Mouse (Mus musculus) layer of hippocampus, adult 11-12 months (tissue): Measurements from ENCODE around the gene Tnnt1.

Experiments
- DNase-seq: peaks from one replicate; pipeline ENCODE4 v3.0.0; 2022; ENCODE audit warnings: low spot score

The Tnnt1 gene

DNA sequence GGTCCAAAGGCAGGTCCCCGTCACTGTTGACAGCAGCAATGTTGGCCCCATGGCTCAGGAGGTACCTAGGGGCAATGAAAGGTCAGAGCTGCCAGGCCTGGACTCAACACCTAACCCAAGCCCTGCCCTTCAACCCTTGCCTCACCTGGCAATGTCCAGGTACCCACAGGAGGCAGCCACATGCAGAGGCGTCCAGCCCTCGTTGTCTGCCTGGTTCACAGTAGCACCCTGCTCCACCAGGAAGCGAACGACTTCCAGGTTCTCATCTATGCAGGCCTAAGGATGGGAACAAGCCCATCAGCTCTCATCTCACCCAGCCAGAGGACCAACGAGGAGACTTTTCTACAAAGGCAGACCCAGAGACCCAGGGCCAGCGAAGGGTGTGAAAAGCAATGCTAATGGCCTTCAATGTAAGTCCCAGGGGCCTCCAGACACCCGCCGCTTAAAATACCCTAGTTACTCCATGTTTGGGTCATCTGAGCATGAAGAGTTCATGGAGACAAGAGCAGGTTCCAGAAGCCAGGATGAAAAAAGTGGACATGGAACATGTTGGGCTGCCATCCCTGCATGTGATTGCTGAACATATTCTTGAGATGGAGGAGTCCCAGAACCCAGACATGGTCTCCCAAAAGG is 18.8 kb downstream of the Tnnt1 start:
- DNase-seq = no peak

DNA sequence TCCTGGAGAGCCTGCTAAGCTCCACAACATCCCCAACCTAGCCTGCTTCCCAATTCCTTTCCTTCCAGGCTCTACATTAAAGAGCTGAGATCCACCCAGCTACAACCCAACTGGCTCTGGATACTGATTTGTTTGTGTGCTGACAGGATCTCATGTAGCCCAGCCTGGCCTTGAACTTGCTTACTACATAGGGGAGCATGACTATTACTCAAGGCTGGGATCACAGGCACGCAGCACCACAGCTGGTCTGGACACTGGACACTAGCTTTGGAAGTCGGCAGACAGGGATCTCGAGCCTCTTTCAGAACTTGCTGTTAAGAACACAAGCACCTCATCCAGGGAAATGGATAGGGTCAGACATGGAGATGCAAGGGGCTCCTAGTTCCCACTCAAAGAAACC is 19.7 kb downstream of the Tnnt1 start:
- no peak for DNase-seq

DNA sequence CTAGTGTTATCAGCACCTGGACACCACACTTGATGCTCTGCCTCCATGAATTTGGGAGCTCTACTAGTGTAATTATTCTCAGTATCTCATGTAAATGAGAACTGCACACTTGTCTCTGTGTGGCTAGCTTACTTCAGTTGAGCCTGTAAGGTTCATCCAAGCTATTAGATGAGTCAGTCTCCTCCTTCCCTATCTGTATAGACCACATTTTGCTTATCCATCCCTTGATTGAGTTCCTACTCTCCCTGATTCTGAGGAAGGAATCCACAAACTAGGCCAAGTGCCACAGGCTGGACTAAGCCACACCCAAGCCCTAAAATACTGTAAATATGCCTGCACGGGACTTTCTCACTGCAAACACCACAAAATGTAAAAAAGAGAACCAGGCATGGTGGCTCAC is 22.2 kb downstream of the Tnnt1 start:
- no peak for DNase-seq

DNA sequence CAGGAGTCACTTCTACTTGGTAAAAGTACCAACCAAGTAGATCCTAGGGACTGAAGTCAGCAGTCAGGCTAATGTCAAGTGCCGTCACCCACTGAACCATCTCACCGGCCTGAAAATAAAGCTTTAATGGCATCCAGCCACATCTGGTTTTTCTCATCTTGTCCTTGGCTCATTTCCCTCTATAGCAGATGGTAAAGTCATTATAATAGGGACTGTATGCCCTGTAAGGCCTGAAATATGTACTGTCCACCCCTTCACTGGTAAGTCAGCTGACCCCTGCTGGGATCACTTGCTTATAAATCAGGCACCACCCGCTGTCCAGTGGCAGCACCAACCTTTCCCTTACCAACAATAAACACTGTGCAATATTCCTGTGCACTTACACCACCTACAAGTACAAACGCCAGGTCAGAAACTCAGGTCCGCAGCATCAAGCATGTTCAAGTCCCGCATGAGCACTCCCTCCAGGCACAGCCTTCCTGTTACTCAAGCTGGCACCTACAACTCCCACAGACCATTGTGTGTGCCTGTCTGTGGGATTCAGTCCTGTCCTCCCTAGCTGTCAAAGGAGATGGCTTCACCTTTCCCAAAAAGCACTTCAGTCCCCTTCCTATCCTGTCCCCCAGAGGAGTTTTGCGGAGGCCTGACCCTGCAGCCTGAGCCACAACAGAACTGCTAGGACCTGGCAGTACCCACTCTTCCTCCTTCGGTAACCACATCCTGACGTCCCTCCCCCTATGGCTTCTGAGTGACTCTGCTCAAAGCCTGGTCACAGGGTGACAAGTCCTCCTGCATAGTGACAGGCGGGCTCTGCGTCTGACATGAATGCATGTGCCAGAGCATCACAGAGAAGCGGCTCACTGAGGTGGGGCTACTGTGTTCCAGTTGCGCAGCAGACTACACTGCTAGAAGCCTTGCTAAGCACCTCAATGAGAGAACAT is 23.6 kb downstream of the Tnnt1 start:
- DNase-seq = no peak

DNA sequence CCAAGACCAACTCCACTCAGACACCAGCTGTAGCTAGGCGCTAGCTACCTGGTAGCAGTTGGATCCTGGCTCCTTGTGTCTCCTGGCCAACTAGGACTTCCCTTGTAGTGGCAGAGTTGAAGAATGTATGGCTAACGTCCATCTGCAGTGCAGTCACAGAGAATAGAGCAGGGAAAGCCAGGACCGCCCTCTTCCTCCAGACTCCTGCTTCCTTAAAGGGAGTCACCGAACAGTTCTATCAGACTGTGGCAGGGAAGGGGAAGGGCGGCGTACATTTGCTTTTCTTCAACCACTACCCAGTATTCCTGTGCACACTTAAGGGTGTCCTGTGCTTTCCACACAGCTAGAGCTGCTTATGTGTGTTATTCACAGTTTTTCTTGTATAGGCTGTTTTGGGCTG is 24.9 kb downstream of the Tnnt1 start:
- DNase-seq = no peak

DNA sequence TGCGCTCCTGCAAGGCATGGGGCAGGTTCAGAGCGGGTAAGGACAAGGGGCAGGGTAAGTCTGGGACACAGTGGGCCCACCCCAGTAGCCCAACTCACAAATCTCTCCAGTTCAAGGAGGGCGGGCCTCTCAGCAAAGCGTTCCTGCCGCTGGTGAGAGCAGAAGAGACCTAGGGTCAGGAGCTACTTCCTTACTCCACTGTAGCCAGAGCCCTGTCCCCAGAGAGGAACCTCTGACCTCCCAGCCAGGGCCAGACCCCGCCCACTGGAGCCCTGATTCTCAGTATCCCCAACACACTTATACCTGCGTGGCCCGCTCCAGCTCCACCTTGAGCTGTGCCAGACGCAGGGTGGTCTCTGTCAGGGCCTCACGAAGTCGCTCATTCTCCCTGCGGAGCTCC is 33.9 kb downstream of the Tnnt1 start:
- DNase-seq = no peak

DNA sequence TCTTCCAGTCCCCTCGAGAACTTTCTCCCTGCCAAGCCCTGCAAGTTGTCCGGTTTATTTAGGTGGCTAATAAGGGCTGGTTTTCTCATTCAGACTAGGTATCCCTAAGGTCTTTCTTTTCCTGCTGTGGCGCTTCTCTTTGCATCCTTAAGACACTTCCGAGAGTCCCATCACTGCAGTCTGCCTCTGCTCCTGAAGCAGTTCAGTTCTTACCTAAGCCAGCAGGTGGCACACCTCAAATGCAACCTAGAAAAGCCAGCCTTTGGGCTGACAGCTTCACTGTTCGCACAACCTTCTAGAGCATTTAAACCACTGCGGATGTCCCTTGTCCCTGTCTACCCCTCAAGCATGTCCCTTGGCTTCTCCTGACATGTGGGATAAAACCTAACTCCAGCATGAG is 36.5 kb downstream of the Tnnt1 start:
- no peak for DNase-seq

DNA sequence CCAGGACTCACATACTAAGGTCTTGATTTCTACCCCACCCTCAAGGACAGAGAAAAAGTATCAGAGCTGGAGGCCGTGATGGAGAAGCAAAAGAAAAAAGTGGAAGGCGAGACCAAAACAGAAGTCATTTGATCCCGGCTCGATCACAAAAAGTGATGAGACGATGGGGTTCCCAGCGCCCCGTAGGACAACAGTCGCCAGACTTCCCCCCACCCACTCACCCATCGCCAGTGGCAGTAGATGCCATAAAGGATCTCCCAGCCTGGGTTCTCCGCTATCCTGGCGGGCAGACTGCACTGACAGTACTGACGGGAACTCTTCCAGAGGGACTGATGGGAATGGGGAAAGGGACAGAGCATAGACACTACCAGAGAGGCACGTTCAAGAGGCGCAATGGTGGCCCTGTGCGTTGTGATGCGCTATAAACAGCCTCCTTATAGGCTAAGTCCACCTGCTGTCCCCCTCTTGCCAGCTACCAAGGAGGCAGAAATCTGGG is 37.3 kb downstream of the Tnnt1 start:
- no peak for DNase-seq

DNA sequence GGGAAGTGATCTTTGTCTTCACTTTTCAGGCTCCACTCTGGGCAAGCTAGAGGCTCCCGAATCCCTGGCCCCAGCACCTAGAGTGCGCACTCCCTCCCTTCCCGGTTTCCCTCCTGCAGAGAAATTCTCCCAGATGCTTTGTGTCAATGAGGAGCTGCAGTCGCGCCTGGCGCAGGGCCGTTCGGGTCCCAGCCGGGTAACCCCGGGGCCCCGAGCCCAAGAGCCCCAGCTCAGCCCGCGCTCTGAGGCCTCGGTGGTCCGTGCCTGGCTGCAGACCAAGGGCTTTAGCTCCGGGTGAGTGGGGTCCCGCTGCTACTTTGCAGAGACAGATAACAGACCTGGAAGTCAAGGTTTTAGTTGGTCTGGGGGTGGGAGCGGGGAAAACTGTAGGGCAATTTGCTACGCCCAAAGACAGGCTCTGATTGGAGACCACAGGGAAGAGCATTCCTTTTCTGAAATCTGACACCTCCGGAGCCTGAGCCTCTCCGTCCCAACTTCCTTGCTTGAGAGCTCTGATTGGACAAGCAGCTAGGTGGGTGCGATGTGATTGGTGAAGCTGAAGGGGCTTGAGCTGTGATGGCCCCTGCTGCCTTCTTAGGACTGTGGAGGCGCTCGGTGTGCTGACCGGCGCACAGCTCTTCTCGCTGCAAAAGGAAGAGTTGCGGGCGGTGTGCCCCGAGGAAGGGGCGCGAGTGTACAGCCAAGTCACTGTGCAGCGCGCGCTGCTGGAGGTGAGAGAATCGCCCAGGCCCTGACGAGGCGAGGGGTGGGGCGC is 38.0 kb downstream of the Tnnt1 start:
- DNase-seq = peak; percentile 65

DNA sequence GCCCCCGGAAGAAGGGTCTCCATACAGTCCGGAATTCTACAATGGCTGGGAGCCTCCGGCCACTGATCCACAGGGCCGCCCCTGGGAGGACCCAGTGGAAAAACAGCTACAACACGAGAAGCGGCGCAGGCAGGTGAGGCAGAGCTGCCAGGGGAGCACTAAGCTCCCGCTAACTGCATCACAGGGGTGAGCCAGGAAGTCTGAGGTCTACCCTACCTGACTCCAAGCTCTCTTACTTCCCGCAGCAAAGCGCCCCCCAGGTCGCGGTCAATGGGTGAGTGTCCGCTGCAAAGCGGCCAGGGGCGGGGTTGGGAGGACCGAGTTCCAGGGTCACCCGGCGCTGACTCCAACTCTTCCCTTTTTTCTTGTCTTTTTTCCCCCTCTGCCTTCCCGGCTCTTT is 42.2 kb downstream of the Tnnt1 start:
- no peak for DNase-seq

DNA sequence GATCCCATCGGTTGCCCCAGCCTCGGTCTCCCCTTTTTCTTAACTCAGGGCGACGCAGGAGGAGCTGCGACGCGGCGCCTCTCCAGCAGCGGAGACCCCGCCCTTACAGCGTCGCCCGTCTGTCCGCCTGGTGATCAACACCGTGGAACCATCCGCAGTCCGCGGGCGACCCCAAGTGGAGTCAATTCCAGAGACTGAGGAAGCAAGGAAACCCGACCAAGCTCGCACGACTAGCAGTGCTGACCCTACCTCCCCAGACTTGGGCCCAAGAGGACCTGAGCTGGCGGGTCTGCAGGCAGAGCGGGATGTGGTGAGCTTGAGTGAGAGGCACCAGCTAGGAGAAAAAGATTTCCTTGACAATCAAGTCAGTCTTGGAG is 45.0 kb downstream of the Tnnt1 start:
- peak; percentile 89 for DNase-seq

DNA sequence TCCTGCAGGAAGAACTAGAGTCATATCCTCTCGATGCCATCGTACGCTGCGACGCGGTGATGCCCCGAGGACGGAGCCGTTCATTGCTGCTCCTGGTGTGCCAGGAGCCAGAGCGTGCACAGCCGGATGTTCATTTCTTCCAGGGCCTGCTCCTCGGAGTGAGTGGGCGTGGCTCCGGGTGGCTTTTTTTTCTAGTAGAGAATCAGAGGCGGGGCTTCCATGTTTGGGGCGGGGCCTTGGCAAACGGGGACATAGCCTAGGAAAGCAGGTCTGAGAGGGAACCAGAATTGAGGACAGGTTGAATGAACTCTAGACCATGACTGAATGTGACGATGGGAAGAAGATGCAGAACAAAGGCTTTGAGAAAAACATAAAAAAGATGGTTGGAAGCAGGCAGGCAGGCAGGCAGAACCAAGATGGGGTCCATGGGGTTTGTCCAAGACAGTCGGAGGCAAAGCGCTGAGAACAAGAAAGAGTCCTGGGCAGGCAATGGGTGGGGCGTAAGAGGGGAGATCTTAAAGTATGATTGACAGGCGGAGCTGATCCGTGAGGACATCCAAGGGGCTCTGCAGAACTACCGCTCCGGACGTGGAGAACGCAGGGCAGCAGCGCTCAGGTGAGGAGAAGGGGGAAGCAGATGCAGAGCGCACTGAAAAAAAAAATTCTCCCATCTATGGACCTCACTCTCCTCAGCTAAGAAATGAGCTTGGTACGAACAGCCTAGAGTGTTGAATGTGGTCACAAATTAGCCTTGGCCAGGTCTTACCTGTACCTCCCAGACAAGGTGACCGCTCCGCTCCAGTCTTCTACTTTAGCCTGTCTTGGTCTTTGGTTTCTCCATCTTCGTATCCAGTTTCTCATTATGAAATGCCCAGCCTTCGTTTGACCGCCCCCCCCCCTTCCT is 45.7 kb downstream of the Tnnt1 start:
- DNase-seq = peak; percentile 59

DNA sequence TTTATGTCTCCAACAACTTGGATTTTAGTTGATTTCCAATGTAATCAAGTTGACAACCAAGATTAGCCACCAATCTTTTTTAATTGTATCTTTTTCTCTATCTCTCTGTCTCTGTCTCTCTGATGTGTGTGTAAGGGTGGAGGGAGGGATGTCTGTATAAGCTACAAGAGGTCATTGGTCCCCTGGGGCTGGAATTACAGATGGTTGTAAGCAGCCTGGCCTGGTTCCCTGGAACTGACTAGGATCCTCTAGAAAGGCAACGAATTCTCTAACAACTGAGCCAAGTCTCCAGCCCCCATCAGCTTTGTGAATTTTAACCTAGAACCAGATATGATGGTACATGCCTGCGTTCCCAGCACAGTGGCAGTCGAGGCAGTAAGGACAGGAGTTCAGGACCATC is 48.4 kb downstream of the Tnnt1 start:
- DNase-seq = no peak

DNA sequence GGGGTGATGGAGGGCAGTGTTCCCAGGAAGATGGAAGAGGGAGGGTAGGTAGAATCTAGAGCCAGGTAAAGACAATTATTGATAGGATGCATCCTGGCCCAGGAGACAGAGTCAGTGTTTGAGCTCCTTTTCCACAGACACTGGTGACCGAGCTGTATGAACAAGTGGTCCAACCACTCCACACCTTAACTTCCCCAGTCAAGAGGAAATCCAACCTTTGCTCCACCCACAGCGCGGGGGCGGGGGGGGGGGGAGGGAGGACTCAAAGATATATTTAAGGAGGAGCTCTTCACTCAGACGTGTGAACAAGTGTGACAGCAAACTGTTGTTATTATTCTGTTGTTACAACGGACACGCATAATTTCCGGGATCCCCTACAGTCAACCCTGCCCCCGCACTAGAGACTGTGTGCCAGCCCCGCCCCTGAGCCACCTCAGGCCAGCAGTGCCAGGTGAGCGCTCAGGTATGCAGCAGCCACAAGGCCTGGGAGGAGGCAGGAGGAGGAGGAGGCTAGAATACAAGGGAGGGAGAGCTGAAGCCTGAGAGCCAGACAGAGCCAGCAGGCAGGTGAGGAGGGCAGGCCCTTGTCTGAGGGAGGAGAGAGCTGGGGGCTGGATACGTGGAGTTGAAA is 51.9 kb downstream of the Tnnt1 start:
- DNase-seq = no peak

DNA sequence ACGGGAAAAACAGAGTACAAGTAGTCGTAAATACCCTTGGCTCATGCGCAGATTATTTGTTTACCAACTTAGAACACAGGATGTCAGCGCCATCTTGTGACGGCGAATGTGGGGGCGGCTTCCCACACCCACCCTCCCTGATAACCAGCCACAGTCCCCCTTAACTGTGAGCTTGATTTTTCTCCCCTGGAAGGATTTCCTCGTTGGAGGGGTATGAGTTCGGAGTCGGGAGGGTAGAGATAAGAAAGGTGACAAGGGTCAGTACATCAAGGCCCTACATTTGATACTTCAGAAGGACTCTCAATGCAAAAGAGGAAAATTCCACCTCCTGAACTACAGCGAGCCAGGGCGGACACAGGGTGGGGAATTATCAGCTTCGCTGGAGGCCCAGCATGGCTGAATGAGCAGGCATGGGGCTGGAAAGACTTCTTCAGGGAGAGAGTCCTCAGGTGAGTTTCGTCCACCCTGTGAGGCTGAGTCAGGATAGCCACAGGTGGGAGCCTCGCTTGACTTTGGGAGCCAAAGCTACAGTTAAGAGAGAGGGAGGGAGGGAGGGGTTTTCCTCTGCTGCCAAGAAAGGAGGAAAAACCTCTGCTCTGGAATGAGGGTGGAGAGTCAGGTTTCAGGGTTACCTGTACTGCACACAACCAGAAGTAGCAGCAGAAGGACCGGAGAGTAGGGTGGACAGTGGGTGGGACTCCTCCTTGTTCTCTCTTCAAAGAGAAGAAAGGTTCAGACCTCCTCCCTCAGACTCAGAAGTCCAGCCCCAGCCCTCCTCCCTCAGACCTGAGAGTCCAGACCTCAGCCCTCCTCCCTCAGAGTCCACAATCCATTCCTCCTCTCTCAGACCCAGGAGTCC is 55.4 kb downstream of the Tnnt1 start, which contains the start of gene Eps8l1:
Gene Eps8l1, plus strand, starts transcription at position 99 of the 859 bp plus-strand sequence.
- no peak for DNase-seq
